Mouse (Mus musculus): ENCODE measurements around the gene Gm20388.

DNA sequence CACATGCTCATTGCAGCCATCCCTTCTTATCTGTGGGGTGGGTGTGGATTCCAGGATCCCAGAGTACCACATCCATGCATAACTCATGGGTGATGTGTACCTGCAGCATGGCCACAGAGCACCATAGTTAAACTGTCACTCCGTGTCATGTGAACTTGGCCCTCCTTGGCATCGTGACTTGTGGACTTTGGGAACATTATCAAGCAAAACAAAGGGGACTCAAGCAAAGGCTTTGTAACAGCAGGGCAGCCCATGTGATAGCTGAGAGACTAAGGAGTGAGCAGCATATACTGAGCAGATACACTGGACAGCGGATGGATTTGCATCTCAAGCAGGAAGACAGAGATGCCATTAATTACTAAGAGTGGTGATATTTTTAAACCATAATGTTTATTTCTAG, 2188.1 kb downstream of the Gm20388 start:
- TF ChIP-seq POLR2A (IDR thresholded peaks at IDR 0.05; ENCODE audit: borderline replicate concordance, insufficient read depth, low read length) (no peak), CTCF (IDR thresholded peaks at IDR 0.05; ENCODE audit: borderline replicate concordance, insufficient read depth, low read depth, low read length) (no peak)
